Mouse (Mus musculus): ENCODE results near the gene Odf3l1.

DNA sequence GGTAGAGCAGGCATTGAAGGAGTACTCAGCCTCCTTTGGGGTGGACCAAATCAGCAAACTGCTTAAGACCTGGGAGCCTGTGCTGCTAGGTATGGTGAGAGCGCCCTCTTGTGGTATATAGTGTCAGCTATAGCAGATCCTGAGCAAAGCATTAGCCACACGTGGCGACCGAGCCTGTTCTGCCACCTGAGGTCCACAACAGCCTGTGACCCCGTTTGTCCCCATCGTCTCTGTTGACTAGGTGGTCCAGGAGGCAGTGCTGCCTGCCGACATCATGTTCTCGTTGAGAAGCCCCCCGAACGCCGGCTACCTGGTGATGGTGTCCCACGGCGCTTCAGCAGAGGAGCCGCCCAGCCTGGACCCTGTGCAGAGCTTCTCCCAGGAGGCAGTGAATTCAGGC lies 25.3 kb upstream of the Odf3l1 start:
- TF ChIP-seq GATA1 (IDR thresholded peaks at IDR 0.05; ENCODE audit: low read length): no peak
- TF ChIP-seq TAL1 (IDR thresholded peaks at IDR 0.05; ENCODE audit: low read length): no peak

All from erythroblast, embryonic 14.5 days (primary cell).